Mouse (Mus musculus) hindbrain, embryonic 11.5 days (tissue): ENCODE measurements around the gene Gm7544. TPM values are rescaled to one million over a fixed set of nuclear protein-coding genes. Genes with fewer than 3 reads are reported as not detected.
"Not testable (repeated sequence)": the region's sequence is repeated elsewhere in the genome, so short reads cannot be mapped to it uniquely, and the experiment has no call there.

Source experiments
- ATAC-seq: fragments of 200-750 bp; cut with Nextera tagmentation; 2 replicates; pipeline ENCODE4 v1.8.0; 2017; ENCODE audit warnings: mild to moderate bottlenecking, moderate TSS enrichment, moderate library complexity; ENCODE audit not compliant: low FRiP score
- DNase-seq: peaks from one replicate; pipeline ENCODE4 v3.0.0-alpha.2; 2015; ENCODE audit warnings: low spot score
- H3K27ac ChIP-seq: fragments of 300-500 bp; sonication (generic); 2 replicates; pipeline ENCODE4 v1.5.1; 2014; ENCODE audit warnings: mild to moderate bottlenecking, low read depth, low read length
- H3K27me3 ChIP-seq: fragments of 300-500 bp; sonication (generic); 2 replicates; pipeline ENCODE4 v1.6.1; 2014; ENCODE audit warnings: mild to moderate bottlenecking, low read length, moderate library complexity, mixed read lengths; ENCODE audit not compliant: control insufficient read depth, insufficient read depth
- H3K36me3 ChIP-seq: fragments of 300-500 bp; sonication (generic); 2 replicates; pipeline ENCODE4 v1.6.1; 2014; ENCODE audit warnings: mild to moderate bottlenecking, low read length, moderate library complexity, mixed read lengths; ENCODE audit not compliant: control insufficient read depth, insufficient read depth
- H3K4me1 ChIP-seq: fragments of 300-500 bp; sonication (generic); replicated peaks from 2 replicates; pipeline ENCODE4 v1.6.1; 2014; ENCODE audit warnings: low read length, mixed read lengths; ENCODE audit not compliant: control insufficient read depth, insufficient read depth
- H3K4me2 ChIP-seq: fragments of 300-500 bp; sonication (generic); replicated peaks from 2 replicates; pipeline ENCODE4 v1.6.1; 2014; ENCODE audit warnings: mild to moderate bottlenecking, low read depth, low read length
- H3K4me3 ChIP-seq: fragments of 300-500 bp; sonication (generic); 2 replicates; pipeline ENCODE4 v1.5.1; 2014; ENCODE audit warnings: low read depth, low read length
- H3K9ac ChIP-seq: fragments of 300-500 bp; sonication (generic); 2 replicates; pipeline ENCODE4 v1.6.1; 2014; ENCODE audit warnings: low read depth, low read length
- H3K9me3 ChIP-seq: fragments of 300-500 bp; sonication (generic); 2 replicates; pipeline ENCODE4 v1.6.1; 2016; ENCODE audit warnings: low read length; ENCODE audit not compliant: control insufficient read depth
- WGBS: fragments of 180-500 bp; shearing (Covaris S2); extraction: QIAGEN DNeasy Blood & Tissue Kit; methylation state at CpG from one replicate; pipeline ENCODE4 v1.1.7; 2014; 5-methylcytosine and 5-hydroxymethylcytosine counted together
- polyA plus RNA-seq: library from polyadenylated mRNA; unstranded; fragments of >200 nt; fragmentation: Nextera tagmentation; extraction: Ambion mirVana; gene quantifications from 2 replicates; pipeline ENCODE4 v1.2.1, GENCODE M21; 2014

The Gm7544 gene
- not detected in 2 replicates for polyA plus RNA-seq

DNA sequence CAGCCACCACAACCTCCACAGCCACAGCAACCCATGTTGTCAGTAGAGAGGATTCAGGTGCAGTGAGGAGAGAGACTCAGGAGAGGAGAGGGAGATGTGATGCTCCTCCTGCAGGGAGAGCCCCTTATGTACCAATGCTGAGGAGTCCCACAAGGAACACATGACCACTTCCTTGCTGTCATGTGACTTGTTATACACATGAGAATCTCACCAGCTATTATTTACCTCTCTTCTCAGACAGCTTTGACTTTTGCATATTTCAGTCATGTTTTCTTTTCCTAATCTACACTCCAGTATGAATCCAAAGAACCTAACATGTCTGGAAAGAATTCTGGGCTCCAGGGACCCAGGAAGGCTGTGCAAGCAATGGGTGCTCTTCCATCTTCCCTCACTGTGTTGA is at the start of gene Gm7544:
Gene Gm7544, minus strand, starts transcription at position 101 of the 400 bp plus-strand sequence.
- not testable (repeated sequence) for DNase-seq, ATAC-seq, H3K4me3 ChIP-seq, H3K4me1 ChIP-seq, H3K9ac ChIP-seq, H3K36me3 ChIP-seq, H3K27me3 ChIP-seq, H3K9me3 ChIP-seq, H3K27ac ChIP-seq, H3K4me2 ChIP-seq

GRCm38 (mm10) chr1:83000306-83000705 is 44.5 kb upstream of the Gm7544 start, which contains the start of gene Gm47959:
TSS of gene Gm47959 (plus strand) at chr1:83000548.
- ATAC-seq, H3K4me2 ChIP-seq, H3K27me3 ChIP-seq, H3K9ac ChIP-seq, H3K9me3 ChIP-seq, H3K4me1 ChIP-seq, DNase-seq, H3K36me3 ChIP-seq, H3K4me3 ChIP-seq, H3K27ac ChIP-seq: not testable (repeated sequence)
- WGBS: 91% methylated on average over 6 of the region's 9 CpGs

DNA sequence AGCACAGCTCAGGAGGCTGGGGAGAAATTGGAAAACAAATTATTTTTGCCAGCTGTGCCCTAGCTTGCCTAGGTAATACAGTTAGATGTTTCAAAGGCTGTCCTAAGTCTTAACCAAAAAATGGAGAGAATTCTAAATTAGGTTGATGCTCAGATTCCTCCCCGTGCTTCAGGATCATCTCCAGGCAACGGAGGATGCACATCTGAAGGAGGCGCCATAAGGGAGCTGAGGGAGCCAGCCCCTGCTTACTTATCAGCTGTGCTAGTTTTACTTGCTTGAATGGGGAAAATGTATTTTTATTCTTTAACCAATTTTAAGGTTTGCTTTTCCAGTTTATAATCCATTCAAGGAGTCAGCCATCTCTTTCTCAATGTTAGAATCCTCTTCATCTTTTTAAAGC is 38.1 kb upstream of the Gm7544 start:
- 84% methylated on average over 3 of the region's 3 CpGs for WGBS
- no peaks in the 10 kb centered on the region for H3K36me3 ChIP-seq
- H3K9ac ChIP-seq: no peak overlapping the region
- no peak overlapping the region for H3K4me3 ChIP-seq
- no peaks in the 10 kb centered on the region for H3K4me1 ChIP-seq
- H3K27me3 ChIP-seq: no peaks in the 10 kb centered on the region
- H3K4me2 ChIP-seq: no peak overlapping the region
- no peak overlapping the region for H3K27ac ChIP-seq
- no peaks in the 10 kb centered on the region for H3K9me3 ChIP-seq
- no peak for ATAC-seq
- no peak for DNase-seq

GRCm38 (mm10) chr1:82992093-82992492 is 36.3 kb upstream of the Gm7544 start:
- no peaks in the 10 kb centered on the region for H3K4me1 ChIP-seq
- H3K36me3 ChIP-seq: no peaks in the 10 kb centered on the region
- no peak overlapping the region for H3K4me2 ChIP-seq
- 94% methylated on average over 6 of the region's 6 CpGs for WGBS
- no peak overlapping the region for H3K9ac ChIP-seq
- no peak overlapping the region for H3K4me3 ChIP-seq
- no peaks in the 10 kb centered on the region for H3K9me3 ChIP-seq
- no peaks in the 10 kb centered on the region for H3K27me3 ChIP-seq
- DNase-seq (no peak), ATAC-seq (no peak)
- no peak overlapping the region for H3K27ac ChIP-seq

DNA sequence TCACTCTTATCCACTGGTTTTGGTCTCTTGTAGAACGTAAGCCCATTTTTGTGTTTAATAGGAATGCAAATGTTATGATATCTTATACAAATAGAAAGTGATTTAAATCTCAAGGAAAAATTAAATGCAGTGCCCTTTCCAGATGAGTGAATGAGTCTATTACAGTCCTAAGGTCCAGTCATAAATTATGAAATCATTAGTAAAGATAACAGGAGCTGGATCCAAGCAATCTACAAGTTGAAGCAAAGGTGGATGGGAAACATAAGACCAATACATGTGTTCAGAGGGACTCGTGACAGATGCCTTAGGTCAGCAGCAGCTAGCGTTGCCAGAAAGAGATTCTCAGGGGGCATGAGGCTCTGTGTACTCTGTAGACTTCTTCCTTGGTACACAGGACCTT is 35.8 kb upstream of the Gm7544 start:
- WGBS: 88% methylated on average over 3 of the region's 3 CpGs
- DNase-seq (no peak), ATAC-seq (no peak)
- H3K9ac ChIP-seq: no peak overlapping the region
- no peaks in the 10 kb centered on the region for H3K9me3 ChIP-seq
- H3K4me2 ChIP-seq: no peak overlapping the region
- no peak overlapping the region for H3K4me3 ChIP-seq
- no peaks in the 10 kb centered on the region for H3K36me3 ChIP-seq
- H3K27me3 ChIP-seq: no peaks in the 10 kb centered on the region
- no peak overlapping the region for H3K27ac ChIP-seq
- H3K4me1 ChIP-seq: no peaks in the 10 kb centered on the region

- Histone ChIP-seq H3K9me3 (no peaks in the 10 kb centered on the region), H3K4me2 (no peak overlapping the region), H3K27ac (no peak overlapping the region), H3K36me3 (no peaks in the 10 kb centered on the region), H3K9ac (no peak overlapping the region), H3K4me3 (no peak overlapping the region), H3K27me3 (no peaks in the 10 kb centered on the region), H3K4me1 (no peaks in the 10 kb centered on the region)
- 79% methylated on average over 4 of the region's 4 CpGs for WGBS
- no peak for DNase-seq
- ATAC-seq: no peak
Observed at GRCm38 (mm10) chr1:82991062-82991461, 35.2 kb upstream of the Gm7544 start.

DNA sequence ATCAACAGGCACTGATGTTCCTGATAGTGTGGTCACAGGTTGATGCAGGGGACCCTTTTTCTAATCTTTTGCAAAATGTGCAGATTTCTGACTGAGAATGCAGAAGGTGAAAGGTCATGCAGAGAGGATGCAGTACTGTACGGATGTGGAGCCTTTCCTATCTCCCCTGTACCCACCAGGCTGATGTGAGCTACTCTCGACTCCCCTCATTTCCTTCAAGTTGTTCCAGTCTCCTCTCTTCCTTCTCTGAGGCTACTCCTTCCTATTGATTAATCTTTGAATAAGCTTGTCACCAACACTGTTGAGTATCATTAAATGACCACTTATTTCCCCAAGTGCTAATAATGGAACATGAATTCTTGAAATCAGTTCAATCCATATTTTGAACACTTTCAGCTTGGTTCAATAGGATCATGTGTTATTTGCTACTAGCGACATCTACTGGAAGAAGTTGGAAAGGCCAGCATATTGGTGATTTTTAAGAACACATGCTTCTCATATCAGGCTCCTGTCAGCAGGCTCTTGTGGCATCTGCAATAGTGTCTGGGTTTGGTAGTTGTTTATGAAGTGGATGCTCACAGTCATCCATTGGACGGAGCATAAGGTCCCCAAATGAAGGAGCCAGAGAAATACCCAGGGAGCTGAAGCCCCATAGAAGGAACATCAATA is 31.9 kb upstream of the Gm7544 start:
- ATAC-seq (peak; percentile 43; the same call in 1 of the 2 replicates), DNase-seq (peak; percentile 79)
- Histone ChIP-seq H3K4me3 (no peak overlapping the region), H3K4me1 (no peaks in the 10 kb centered on the region), H3K9me3 (no peaks in the 10 kb centered on the region), H3K4me2 (no peak overlapping the region), H3K36me3 (no peaks in the 10 kb centered on the region), H3K27me3 (no peaks in the 10 kb centered on the region), H3K9ac (no peak overlapping the region), H3K27ac (no peak overlapping the region)
- WGBS: 31% methylated on average over 4 of the region's 4 CpGs

DNA sequence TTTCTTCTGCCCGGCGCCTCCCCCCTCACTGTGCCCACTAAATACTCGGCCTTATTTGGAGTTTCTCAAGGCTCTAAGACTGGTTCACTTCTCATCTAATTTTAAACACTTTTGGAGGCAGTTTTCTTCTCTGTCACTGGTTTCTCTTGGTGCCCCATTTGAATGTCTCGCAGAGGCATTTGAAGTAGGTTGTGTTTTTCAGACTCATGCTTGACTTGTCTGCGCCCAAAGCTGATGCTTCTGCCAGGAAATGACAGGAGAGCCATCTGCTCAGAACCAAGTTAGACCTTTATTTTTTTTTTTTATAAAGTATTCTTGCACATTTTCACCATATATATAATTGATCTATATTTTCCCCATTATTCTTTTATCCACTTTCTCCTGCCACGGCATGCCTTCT is 30.9 kb upstream of the Gm7544 start:
- Histone ChIP-seq H3K9ac (no peak overlapping the region), H3K36me3 (no peaks in the 10 kb centered on the region), H3K27ac (no peak overlapping the region), H3K4me1 (no peaks in the 10 kb centered on the region), H3K9me3 (no peaks in the 10 kb centered on the region), H3K27me3 (no peaks in the 10 kb centered on the region), H3K4me3 (no peak overlapping the region), H3K4me2 (no peak overlapping the region)
- WGBS: 91% methylated on average over 6 of the region's 6 CpGs
- DNase-seq: no peak
- ATAC-seq: no peak

- Histone ChIP-seq H3K9me3 (no peaks in the 10 kb centered on the region), H3K27me3 (no peaks in the 10 kb centered on the region), H3K9ac (no peak overlapping the region), H3K36me3 (no peaks in the 10 kb centered on the region), H3K4me1 (no peaks in the 10 kb centered on the region), H3K4me2 (no peak overlapping the region), H3K27ac (no peak overlapping the region), H3K4me3 (no peak overlapping the region)
- DNase-seq (no peak), ATAC-seq (no peak)
Observed at GRCm38 (mm10) chr1:82977840-82978239, 22.0 kb upstream of the Gm7544 start.
